Mouse (Mus musculus) c-Kit-positive CD71-negative TER-119-negative erythroid progenitor cells, embryonic 14.5 days (primary cell): ENCODE data around the gene Rpl34.

Source experiments
- DNase-seq: peaks from one replicate; pipeline ENCODE4 v3.0.0-alpha.2; 2013; ENCODE audit warnings: low read depth

Gene Rpl34

DNA sequence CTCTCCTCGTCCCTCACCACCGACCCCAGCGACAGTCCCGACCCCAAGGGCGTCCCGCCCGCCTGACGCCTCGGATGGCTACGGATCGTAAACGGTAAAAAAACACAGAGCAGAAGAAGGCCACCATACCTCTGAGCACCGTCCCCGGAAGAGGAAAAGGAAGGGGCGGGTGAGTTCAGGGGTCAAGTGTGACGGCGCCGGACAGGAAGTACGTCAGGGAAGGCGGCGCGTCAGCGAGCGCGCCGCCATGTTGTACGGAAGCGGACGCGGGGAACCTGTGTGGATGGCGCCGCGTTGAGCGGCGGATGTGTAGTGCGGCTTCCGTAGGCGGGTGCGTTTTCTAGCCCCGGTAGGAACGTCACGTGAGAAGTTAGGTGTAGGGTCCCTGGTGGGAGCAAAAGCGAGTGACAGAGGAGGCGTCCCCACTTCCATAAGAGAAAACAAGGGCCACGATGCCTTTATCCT is at the start of gene Rpl34:
Gene Rpl34, minus strand, starts transcription at position 210 of the 465 bp plus-strand sequence.
- DNase-seq: peak; percentile 78

DNA sequence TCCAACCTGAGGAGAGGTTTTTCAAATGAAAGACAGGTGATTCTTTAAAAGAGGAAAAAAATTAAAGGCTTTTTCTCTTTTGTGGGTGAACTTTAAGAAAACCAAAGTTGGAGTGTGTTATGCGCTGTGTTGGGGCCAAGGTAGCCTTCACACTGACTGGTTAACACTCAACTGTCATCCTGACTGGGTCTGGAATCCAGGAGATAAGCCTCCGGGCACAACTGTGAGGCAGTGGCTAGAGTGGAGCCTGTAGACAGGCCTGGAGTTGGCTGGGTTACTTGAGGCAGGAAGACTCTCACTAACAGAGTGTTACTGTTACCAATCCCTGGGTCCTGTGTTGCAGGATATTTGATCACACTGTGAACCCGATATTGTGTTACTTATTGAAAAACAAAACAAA is 38.0 kb upstream of the Rpl34 start:
- no peak for DNase-seq

DNA sequence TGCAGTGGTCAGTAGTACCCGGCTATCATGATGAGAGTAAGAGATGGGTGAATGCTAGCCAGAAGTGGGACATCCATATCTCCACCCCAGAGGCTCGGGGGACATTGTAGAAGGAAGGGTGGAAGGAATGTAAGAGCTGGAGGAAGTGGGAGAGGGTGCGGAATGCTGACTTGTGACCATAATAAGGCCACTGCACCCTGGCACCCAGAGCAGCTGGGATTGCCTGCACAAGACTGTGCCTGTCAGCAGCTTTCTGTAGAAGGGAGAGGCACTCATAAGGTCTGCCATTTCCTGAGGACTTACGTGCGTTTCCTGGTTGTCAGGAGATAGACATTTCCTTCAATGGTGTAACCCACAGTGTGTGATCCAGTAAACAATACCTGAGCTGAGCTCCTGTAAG is 33.9 kb upstream of the Rpl34 start:
- no peak for DNase-seq

DNA sequence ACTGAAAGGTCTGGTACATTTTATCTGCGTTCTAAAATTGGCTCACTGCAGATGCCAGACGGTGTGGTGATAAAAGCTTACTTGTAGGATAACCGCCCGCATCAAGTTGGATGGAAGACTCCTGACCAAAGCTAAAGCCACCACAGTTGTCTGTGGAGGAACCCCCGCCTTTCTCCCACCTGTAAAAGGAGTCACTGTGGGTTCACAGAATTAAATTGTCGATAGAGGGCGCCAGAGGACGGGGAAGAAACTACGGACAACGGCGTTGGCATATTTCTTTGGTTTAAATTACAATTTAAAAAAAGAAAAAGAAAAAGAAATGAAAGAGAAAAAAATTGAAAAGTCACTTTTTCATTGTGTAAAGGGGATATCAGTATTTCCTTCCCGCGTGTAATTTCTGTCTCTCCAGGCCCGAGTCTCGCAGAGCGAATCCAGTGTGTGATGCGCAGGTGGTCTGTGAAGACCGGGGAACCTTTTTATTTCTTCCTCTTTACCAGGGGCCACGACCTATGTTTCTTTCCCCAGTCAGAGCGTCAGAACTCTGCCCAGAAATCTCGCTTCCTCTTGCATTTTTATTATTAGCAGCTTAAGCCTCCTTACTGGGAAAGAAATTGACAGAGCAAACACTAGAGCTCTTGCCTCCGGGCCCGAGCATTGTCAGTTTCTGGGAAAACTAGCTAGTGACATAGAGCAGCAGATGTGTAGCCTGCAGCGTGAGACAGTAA is 30.7 kb upstream of the Rpl34 start:
- peak; percentile 62 for DNase-seq

DNA sequence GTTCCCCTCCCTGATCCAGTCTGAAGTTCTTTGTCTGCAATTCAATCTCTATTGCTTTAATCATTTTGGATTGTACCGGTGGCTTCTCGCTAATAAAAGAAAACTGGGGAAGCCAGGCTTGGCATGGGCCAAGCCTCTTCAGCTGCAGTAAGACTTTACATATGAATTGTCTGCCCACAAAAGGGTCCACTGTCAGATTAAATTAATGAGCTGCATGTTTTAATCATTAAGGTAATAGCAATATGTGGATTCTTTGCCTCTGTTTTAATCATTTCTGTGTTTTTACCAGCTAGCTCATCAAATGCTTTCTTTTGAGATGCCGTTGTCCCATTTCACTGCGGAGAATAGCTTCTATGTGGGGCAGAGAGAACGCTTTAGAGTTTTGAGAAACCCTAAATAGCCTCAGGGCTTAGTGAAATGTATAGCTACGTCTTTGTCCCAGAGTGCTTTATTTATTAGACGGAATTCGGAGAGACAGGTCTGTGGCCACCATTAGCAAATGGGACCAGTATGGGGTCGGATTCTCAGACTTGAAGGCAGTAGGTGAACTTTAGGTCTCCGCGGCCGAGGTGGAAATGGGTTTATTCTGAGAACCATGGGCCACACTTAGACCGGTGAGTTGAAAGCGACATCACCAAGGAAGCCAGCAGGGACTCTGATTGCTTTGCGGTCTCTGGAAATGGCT is 28.1 kb upstream of the Rpl34 start:
- DNase-seq: no peak

DNA sequence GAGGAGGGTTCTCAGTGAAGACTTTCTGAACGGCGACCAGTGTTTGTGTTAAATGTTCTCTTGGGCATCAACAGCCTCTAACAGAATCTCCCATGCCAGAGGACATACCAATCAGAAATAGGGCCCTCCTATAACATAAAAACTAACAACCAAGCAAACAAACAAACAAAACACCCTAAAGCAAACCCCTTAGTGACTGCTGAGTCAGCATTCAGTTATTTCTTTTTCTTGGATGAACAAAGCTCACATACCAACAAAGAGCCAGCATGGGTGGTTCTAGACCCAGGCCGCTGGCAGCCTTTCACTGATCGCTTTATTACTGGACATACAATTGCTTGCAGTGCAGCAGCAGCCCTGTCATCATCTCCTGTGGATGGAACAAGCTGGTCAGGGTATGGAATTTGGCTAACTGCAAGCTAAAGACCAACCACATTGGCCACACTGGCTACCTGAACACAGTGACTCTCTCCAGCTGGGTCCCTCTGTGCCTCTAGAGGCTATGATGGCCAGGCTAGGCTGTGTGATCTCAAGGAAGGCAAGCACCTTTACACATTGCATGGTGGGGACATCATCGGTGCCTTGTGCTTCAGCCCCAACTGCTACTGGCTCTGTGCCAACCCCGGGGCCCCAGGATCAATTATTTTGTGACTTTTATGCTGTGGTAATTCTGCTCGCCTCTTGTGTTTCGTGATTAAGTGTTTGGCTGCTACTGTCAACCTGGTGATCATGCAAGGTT is 27.1 kb upstream of the Rpl34 start:
- DNase-seq: no peak

DNA sequence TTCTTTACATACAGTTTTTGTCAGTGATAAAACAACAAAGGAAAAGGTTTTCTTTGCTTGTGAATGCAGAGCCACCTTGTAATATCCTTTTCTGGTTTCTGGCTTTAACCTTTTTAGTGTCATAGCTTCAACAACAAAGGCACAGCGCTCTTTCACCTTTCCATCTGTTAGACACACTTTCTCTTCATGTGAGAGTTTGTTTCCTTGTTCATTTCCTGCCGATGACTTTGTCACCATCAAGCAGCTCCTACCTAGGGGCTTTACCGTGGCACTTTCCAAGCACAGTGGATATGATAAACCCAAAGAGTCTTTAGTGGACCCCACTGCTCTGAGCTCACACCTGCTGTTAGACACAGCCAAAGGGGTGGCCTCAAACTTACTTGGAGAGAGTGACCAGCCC is 19.0 kb upstream of the Rpl34 start:
- no peak for DNase-seq

DNA sequence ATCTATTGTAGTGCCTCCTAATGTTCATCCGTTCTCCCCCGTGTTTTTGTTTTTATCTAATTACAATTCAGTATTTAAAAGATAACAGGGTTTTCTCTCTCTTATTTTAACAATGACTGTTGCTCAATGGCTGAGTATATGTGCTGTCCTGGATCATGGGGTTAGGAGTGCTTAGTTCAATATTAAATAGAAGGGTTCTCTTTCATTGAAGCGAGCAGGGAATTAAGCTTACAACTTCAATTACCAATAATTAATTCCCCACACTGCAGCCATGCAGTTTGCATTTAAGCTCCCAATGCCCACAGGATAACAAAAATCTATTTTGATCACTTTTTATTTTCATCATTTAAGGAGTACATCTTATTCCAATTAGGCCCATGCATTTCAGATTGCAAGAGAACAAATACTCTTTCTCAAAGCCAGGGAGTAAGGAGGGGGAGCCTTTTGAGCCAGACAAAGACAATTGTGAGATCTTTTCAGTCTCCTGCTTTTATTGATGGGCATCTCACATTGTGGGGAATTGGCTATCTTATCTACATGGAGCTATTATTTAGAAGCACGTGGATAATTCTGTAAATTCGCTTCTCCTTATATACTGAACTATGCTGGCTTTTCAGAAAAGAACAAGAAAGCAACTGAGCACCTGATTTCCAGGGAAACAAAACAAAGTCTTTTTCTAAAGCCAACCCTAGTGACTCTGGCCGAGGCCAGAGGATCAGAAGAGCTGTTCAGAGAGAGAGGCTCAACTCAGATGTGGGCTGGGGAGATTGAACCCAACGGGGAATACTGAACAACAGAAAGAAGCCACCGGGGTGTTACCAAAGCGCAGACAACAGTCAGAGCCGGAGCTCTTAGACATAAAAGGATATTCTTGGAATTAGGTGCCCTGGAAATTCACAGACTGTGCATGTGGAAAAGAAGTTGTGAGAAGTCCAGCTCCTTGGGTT is 16.7 kb upstream of the Rpl34 start:
- DNase-seq: no peak

DNA sequence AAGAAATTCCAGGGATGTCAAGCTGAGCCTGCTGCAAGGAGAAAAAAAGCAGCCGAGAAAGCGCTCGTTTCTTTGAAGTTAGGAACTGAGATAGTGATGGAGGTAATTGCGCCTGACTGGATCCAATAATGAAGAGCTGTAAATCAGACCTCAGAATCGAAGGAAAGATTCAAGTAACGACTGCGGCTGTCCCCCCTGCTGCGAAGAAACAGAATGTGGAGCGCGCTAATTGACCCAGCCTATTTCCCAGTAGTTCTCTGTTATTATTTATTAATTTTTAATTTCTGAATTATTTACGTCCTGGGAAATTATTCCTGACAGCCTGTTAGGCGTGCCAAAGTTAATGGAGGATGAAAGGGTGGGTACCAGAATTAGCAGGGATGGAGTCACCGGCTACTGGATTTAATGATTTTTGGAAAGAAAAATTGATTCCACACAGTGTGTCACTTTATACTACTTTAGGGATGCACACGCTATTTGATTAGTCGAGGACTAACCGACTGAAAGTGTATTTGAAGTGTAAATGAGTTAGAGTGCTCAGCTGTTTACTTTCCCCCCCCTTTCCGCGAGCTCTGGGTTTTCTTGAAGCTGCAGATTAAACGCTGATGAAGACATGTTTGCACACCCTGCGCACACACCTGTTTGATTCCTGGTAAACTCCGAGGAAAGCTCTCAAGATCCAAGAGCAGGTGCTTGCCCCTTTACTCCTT is 7.6 kb upstream of the Rpl34 start:
- no peak for DNase-seq

DNA sequence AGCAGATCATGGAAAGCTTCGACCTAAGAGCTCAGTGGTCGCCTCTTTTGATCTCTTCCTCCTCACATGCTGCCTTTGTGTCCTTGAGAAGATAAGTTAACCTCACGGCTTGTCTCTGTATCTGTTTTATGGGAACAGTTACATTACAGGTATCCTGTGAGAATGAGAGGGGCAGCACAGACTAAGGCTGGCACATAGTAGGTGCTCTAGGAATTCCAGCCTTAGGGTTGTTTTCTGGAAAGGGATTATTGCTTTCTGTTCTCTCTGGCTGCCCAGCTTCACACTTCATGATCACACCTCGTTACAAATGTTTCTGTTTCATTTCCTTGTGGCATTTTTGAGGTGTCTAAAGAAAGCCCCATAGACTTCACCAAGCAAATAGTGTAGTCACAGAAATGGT is 6.6 kb upstream of the Rpl34 start:
- DNase-seq: no peak

DNA sequence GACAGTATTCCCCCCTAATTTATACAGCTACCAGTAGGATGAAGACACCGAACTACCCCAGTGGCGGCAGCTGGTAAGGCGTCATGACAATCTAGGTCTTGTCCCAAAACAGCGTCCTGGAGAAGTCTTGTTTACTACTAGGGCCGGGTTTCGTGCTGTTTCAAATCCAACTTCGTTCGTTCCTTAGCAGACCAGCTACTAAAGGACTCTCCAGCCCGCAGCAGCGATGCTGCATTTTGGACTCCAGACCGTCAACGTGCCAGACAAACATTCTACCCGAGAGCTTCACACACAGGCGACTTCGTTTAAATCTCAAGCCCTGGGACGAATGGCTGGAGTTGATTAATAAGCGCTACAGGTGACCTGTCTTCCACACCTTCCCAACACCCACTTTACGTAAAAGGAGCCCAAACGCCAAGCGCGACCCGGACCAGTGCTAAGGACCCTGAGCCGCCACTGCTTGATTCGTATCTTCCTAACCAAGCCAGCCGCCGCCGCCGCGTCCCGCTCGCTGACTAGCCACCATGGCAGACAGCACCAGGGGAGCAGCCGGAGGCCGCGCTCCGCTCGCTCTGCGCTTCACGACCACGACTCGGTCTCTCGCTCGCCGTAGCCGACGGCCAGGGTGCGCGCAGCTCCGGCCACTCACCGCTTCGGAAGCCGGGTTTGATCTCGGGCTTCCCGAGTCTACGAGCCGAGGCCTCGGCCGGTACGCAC is 568 bp downstream of the Rpl34 start:
- DNase-seq: no peak

DNA sequence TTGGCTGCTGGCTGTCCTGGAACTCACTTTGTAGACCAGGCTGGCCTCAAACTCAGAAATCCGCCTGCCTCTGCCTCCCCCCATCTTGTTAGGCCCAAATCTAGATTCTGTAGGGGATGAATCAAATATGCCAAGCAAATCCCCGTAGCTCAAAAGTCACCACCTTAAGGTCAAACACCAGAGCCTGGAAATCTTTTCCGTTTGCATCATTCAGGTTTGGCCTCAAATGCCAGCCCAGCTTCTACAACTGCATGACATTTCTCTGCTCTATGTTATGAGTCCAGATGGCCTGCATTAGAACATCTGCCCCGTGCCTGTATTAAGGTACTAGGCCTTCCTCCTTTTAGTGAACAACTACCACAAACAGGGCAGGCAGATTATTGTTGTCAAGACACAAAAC is 2.5 kb downstream of the Rpl34 start:
- DNase-seq: no peak

DNA sequence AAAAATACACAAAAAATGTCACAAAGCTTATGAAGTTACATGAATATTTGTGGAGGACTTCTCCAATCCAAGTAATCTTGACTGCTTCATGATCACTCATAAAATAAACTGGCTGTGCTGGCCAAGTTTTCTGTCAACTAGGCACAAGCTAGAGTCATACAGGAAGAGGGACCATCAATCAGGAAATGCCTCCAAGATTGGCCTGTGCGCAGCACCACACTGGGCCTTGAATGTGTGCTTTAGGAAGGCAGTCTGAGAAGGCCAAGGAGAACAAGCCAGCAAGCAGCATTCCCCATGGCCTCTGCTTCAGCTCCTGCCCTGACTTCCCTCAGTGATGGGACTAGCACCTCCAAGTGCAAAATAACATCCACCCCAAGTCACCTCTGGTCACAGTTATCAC is 3.2 kb downstream of the Rpl34 start:
- DNase-seq: no peak

DNA sequence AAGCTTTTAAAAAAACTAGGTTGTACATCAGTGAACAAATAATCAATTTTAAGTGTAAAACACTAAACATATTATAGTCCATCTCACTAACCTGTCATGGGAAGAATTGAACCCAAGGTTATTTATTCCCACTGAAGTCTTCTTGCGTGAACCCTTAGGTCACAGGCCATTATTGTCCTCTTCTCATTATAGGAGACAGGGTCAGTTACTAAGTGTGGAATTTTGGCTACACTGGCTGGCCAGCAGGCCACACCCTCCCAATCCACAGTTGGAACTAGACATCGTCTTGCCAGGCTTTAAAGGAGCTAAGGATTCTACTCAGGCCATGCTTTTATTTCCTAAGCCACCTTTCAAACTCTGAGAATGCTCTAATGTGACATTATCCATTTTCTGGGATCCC is 4.5 kb downstream of the Rpl34 start:
- no peak for DNase-seq

DNA sequence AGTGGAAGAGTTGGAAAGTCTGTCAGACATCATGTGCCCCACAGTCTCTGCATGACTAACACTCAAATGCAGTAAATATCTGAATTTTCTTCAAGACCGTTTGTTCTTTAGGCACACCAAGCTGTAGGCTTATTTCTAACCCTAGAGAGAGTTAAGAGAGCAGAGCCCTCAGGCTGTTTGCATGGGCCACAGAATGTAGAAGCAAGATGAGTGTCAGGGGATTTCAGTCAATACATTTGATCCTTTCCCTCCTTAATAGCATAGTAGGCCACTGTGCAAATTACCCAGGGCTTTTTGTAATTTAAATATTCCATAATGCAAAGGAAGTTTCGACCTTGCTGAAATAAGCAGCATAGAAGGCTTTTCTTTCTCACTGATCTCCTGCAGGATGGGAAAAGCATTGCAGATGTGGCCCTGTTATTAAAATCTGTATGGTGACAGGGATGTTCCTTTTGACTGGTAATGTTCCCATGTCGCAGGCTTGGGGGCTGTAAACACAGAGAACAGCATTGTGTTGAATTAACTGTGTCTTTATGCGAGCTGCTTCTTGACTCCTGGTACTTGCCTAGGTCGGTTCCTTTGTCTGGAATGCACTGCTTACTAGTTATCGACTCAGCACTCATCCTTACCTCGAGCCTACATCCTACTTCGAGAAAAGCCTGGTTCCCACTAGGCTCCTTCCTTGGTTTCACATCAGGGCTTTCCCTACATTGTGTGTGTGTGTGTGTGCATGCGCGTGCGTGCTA is 7.3 kb downstream of the Rpl34 start:
- DNase-seq: no peak

DNA sequence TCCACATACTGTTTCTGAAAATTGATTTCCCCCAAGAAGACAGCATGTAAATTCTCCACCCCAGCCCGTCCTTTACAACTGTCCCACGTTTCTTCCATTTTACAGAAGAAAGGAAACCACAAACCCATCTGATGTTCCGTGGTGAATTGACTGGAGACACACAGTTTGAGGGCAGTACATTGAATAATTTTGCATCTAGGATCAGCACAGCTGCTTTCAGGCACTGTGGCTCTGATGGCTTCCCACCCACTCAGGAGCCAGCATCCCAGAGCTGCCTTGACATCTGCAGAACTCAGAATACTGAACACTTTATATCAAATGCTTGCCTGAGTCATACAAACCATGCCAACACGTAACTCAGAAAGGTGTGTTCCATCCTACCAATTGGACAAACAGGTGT is 10.0 kb downstream of the Rpl34 start:
- DNase-seq: no peak

DNA sequence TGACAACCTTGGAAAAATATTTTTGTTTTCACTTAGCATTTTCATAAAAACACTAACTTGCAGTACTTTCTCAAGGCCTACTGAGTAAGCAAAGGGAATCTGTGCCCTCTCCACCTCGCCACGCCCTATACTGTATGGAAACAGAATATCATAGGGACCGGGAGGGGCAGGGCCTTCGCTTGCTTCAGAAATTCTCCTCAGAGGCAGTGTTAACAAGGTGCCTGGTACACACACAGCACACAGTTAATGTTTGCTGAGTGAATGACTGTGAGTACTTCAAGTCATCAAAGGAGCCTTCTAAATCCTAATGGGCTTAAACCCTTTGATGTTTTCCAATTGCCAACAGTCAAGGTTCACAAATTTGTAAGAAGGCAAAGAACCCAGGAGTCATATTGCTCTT is 11.3 kb downstream of the Rpl34 start:
- DNase-seq: no peak

DNA sequence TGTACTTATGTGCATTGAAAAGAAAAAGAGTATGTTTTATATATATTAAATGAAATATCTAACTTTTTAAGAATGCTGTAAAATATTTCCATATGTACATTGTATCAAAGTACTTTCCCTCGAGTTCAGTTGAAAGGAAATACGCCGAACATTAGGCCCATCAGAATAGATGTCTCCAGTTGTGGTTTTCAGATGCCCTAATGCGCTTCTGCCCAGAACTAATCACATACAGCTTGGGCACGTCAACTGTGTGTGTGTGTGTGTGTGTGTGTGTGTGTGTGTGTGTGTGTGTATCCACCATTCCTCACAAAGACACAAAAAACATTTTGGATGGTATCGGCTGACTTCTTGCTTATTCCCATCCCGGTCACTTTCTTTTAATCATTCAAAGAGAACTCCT is 13.6 kb downstream of the Rpl34 start:
- no peak for DNase-seq

DNA sequence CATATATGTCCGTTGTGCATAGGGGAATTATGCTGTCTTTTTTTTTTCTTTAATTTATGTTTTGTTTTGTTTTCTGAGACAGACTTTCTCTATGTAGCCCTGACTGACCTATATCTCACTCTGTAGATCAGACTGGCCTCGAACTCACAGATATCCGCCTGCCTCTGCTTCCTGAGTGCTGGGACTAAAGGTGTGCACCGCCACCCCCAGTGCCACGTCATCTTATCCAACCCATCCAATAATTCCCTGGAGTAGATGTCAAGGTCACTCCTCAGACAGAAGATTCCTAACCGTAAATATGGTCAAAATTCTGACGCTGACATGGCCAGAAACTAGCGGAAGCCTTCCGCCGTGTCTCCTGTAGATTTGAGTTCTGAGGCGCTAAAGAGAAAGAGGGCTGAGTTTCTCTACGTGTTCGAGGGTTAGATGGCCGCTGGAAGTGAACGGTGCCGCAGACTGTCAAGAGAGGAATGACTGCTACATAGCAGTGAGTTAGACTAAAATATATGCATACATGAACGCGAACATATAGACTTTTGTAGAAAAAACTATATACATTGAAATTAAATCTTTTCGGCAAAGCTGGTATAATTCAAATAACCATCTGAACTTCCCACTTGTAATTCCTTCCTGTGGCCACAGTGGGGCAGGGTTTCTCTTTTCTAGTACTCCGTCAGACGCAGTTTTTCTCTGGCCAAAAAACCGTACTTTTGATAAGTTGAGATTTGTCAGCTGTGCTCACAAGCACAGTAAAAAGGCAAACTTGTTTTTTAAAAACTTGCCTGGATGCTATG is 15.2 kb downstream of the Rpl34 start:
- DNase-seq: peak; percentile 70
